Mouse (Mus musculus): ENCODE results near the gene Ssxb1. TPM values are rescaled to one million over a fixed set of nuclear protein-coding genes. Genes with fewer than 3 reads are reported as not detected.

Gene Ssxb1
- not detected for polyA plus RNA-seq (2014; fragmentation: Illumina TruSeq; extraction: RNeasy Lipid Tissue Mini Kit (QIAGEN cat#74804); ENCODE audit: low read depth, low replicate concordance)

GRCm38 (mm10) chrX:8413005-8413404 lies at the start of gene Ssxb1:
Gene Ssxb1, plus strand, starts transcription at chrX:8413305.

DNA sequence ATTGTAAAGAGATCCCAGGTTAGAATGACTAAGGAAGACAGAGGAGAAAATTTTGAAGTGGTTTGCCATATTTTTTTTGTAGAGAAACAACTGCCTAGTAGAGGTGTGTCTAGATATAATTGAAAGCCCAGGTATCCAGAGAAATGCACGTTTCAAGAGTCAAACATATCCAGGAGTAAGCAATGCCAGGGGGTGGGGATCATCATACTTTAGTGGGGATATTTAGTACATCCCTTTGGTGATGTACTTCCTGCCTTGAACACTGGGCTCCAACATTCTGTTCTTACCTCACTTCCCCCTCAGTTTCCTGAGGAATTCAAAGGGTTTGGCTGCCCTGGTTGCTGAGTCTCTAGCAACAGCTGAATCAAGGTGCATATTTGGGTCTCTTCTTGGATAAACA lies 46.4 kb upstream of the Ssxb1 start, which contains the start of gene Ssxb9:
Ssxb9 (plus strand) TSS at position 301 of the 400 bp plus-strand sequence.

DNA sequence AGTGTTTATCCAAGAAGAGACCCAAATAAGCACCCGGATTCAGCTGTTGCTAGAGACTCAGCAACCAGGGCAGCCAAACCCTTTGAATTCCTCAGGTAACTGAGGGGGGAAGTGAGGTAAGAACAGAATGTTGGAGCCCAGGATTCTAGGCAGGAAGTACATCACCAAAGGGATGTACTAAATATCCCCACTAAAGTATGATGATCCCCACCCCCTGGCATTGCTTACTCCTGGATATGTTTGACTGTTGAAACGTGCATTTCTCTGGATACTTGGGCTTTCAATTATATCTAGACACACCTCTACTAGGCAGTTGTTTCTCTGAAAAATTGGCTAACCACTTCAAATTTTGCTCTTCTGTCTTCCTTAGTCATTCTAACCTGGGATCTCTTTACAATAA lies 48.5 kb downstream of the Ssxb1 start, which contains the start of gene Ssxb2:
Ssxb2 (minus strand) TSS at position 101 of the 400 bp plus-strand sequence.

Other genes starting within 250 kb of the Ssxb1 start
- gene Tbc1d25, start 237.1 kb upstream of the Ssxb1 start, polyA plus RNA-seq (2014; fragmentation: Illumina TruSeq; extraction: RNeasy Lipid Tissue Mini Kit (QIAGEN cat#74804); ENCODE audit: low read depth, low replicate concordance): 0.25 TPM
- 42.3 TPM for gene Ebp, start 219.8 kb upstream of the Ssxb1 start, polyA plus RNA-seq (2014; fragmentation: Illumina TruSeq; extraction: RNeasy Lipid Tissue Mini Kit (QIAGEN cat#74804); ENCODE audit: low read depth, low replicate concordance)
- gene Porcn, start 206.8 kb upstream of the Ssxb1 start, polyA plus RNA-seq (2014; fragmentation: Illumina TruSeq; extraction: RNeasy Lipid Tissue Mini Kit (QIAGEN cat#74804); ENCODE audit: low read depth, low replicate concordance): 1.5 TPM
- 7.7 TPM for gene Ftsj1, start 160.9 kb upstream of the Ssxb1 start, polyA plus RNA-seq (2014; fragmentation: Illumina TruSeq; extraction: RNeasy Lipid Tissue Mini Kit (QIAGEN cat#74804); ENCODE audit: low read depth, low replicate concordance)
- gene Slc38a5, start 142.2 kb upstream of the Ssxb1 start, polyA plus RNA-seq (2014; fragmentation: Illumina TruSeq; extraction: RNeasy Lipid Tissue Mini Kit (QIAGEN cat#74804); ENCODE audit: low read depth, low replicate concordance): not detected
- not detected for gene Ssxb10, start 85.9 kb upstream of the Ssxb1 start, polyA plus RNA-seq (2014; fragmentation: Illumina TruSeq; extraction: RNeasy Lipid Tissue Mini Kit (QIAGEN cat#74804); ENCODE audit: low read depth, low replicate concordance)
- not detected for gene Ssxb9, start 46.3 kb upstream of the Ssxb1 start, polyA plus RNA-seq (2014; fragmentation: Illumina TruSeq; extraction: RNeasy Lipid Tissue Mini Kit (QIAGEN cat#74804); ENCODE audit: low read depth, low replicate concordance)
- gene Ssxb2, start 48.4 kb downstream of the Ssxb1 start, polyA plus RNA-seq (2014; fragmentation: Illumina TruSeq; extraction: RNeasy Lipid Tissue Mini Kit (QIAGEN cat#74804); ENCODE audit: low read depth, low replicate concordance): not detected
- not detected for gene Gm14459, start 111.6 kb downstream of the Ssxb1 start, polyA plus RNA-seq (2014; fragmentation: Illumina TruSeq; extraction: RNeasy Lipid Tissue Mini Kit (QIAGEN cat#74804); ENCODE audit: low read depth, low replicate concordance)
- gene Ssxb6, start 134.9 kb downstream of the Ssxb1 start, polyA plus RNA-seq (2014; fragmentation: Illumina TruSeq; extraction: RNeasy Lipid Tissue Mini Kit (QIAGEN cat#74804); ENCODE audit: low read depth, low replicate concordance): not detected
- gene Ssxb3, start 178.5 kb downstream of the Ssxb1 start, polyA plus RNA-seq (2014; fragmentation: Illumina TruSeq; extraction: RNeasy Lipid Tissue Mini Kit (QIAGEN cat#74804); ENCODE audit: low read depth, low replicate concordance): not detected

All from sigmoid colon, adult 10 weeks (tissue).